ENCODE assay signal across 16 mouse cellular contexts in genomic region chr11:75420810-75421374, GRCm38 (mm10). TPM values are rescaled to one million over a fixed set of nuclear protein-coding genes. Genes with fewer than 3 reads are reported as not detected.
DNase-seq lines count a peak whose midpoint lies in the region; ATAC-seq lines count a peak whose summit lies in the region.
"Had no signal": no experiment of that assay in that cellular context is flagged by ENCODE, and none has a peak within 500 bp of the region (broad histone marks: within the 10 kb centered on the region; RNA-seq: fewer than 3 reads in every experiment).

No protein-coding gene starts in this region.

- no peaks in the 10 kb centered on the region for H3K27me3 ChIP-seq in kidney, embryonic 16.5 days (ENCODE audit: insufficient read depth, low read length)
- no peaks in the 10 kb centered on the region for H3K27me3 ChIP-seq in embryonic facial prominence, embryonic 15.5 days
- peaks cover 13% of the 10 kb centered on the region for H3K27me3 ChIP-seq in liver, embryonic 15.5 days
- H3K27me3 ChIP-seq in intestine, embryonic 16.5 days (replicated peaks; ENCODE audit: control insufficient read depth, insufficient read depth, low read length): no peaks in the 10 kb centered on the region
- H3K27me3 ChIP-seq: hindbrain, embryonic 15.5 days; midbrain, embryonic 15.5 days; stomach, embryonic 15.5 days had no signal

- no peak for ATAC-seq in kidney, embryonic 16.5 days (ENCODE audit: low FRiP score, low TSS enrichment)
- no peak for ATAC-seq in embryonic facial prominence, embryonic 15.5 days (ENCODE audit: insufficient number of reproducible peaks, low FRiP score, low TSS enrichment, low read depth)
- ATAC-seq in liver, embryonic 15.5 days (ENCODE audit: insufficient read depth): no peak
- no peak for ATAC-seq in intestine, embryonic 16.5 days
- ATAC-seq: midbrain, embryonic 15.5 days had no signal

- H3K4me2 ChIP-seq in kidney, embryonic 16.5 days (replicated peaks; ENCODE audit: low read depth, low read length): peak overlapping the region; percentile 62
- peak overlapping the region; percentile 58 for H3K4me2 ChIP-seq in embryonic facial prominence, embryonic 15.5 days (replicated peaks)
- H3K4me2 ChIP-seq in liver, embryonic 15.5 days: peak overlapping the region; percentile 46
- H3K4me2 ChIP-seq in intestine, embryonic 16.5 days (ENCODE audit: low read depth, low read length): no peak overlapping the region
- H3K4me2 ChIP-seq: hindbrain, embryonic 15.5 days; midbrain, embryonic 15.5 days had no signal

- DNase-seq in heart, adult 11 months: peak; percentile 82
- DNase-seq in heart, postnatal 25 days (ENCODE audit: low spot score): no peak
- DNase-seq in kidney, postnatal 14 days: no peak
- DNase-seq in adrenal gland, postnatal 10 days: no peak
- DNase-seq: cerebellum, postnatal 10 days; right cerebral cortex, postnatal 4 days; thymus, postnatal 36 days had no signal

- no peaks in the 10 kb centered on the region for H3K36me3 ChIP-seq in kidney, embryonic 16.5 days (ENCODE audit: insufficient read depth, low read length)
- peaks cover 6% of the 10 kb centered on the region; the same call in 1 of the 2 replicates for H3K36me3 ChIP-seq in embryonic facial prominence, embryonic 15.5 days
- H3K36me3 ChIP-seq in liver, embryonic 15.5 days (replicated peaks): no peaks in the 10 kb centered on the region
- H3K36me3 ChIP-seq in intestine, embryonic 16.5 days (ENCODE audit: control insufficient read depth, insufficient read depth, low read length): no peaks in the 10 kb centered on the region
- H3K36me3 ChIP-seq: hindbrain, embryonic 15.5 days; midbrain, embryonic 15.5 days; stomach, embryonic 15.5 days had no signal

- H3K4me1 ChIP-seq in kidney, embryonic 16.5 days (ENCODE audit: insufficient read depth, low read length): peaks cover 20% of the 10 kb centered on the region
- peaks cover 26% of the 10 kb centered on the region for H3K4me1 ChIP-seq in embryonic facial prominence, embryonic 15.5 days
- H3K4me1 ChIP-seq in liver, embryonic 15.5 days (replicated peaks): peaks cover 22% of the 10 kb centered on the region; the same call in 1 of the 2 replicates
- peaks cover 3% of the 10 kb centered on the region; the same call in 1 of the 2 replicates for H3K4me1 ChIP-seq in intestine, embryonic 16.5 days (ENCODE audit: control insufficient read depth, insufficient read depth, low read length)
- H3K4me1 ChIP-seq: hindbrain, embryonic 15.5 days; midbrain, embryonic 15.5 days had no signal

- intact Hi-C loops in heart, postnatal 25 days (cut with DNase I): no loop called here

- H3K9me3 ChIP-seq in kidney, embryonic 16.5 days (ENCODE audit: low read length): no peaks in the 10 kb centered on the region
- no peaks in the 10 kb centered on the region for H3K9me3 ChIP-seq in embryonic facial prominence, embryonic 15.5 days (replicated peaks)
- no peaks in the 10 kb centered on the region for H3K9me3 ChIP-seq in liver, embryonic 15.5 days (replicated peaks)
- H3K9me3 ChIP-seq in intestine, embryonic 16.5 days (ENCODE audit: control insufficient read depth, low read length): no peaks in the 10 kb centered on the region
- H3K9me3 ChIP-seq: hindbrain, embryonic 15.5 days; midbrain, embryonic 15.5 days; stomach, embryonic 15.5 days had no signal

- 41% methylated on average over 5 of the region's 5 CpGs for WGBS in kidney, embryonic 16.5 days
- 26% methylated on average over 5 of the region's 5 CpGs for WGBS in embryonic facial prominence, embryonic 15.5 days
- WGBS in liver, embryonic 15.5 days (ENCODE audit: insufficient replicate concordance): 48% methylated on average over 5 of the region's 5 CpGs
- WGBS in intestine, embryonic 16.5 days: 65% methylated on average over 5 of the region's 5 CpGs

- H3K27ac ChIP-seq in kidney, embryonic 16.5 days (ENCODE audit: low read length): no peak overlapping the region
- H3K27ac ChIP-seq in embryonic facial prominence, embryonic 15.5 days (replicated peaks): peak overlapping the region; percentile 86
- H3K27ac ChIP-seq in liver, embryonic 15.5 days (replicated peaks): no peak overlapping the region
- H3K27ac ChIP-seq in intestine, embryonic 16.5 days (ENCODE audit: low read length): no peak overlapping the region
- H3K27ac ChIP-seq: hindbrain, embryonic 15.5 days; midbrain, embryonic 15.5 days; stomach, embryonic 15.5 days had no signal

- H3K4me3 ChIP-seq in kidney, embryonic 16.5 days (ENCODE audit: low read length): no peak overlapping the region
- H3K4me3 ChIP-seq in embryonic facial prominence, embryonic 15.5 days (replicated peaks): peak overlapping the region; percentile 52
- H3K4me3 ChIP-seq in liver, embryonic 15.5 days (replicated peaks): peak overlapping the region; percentile 50; the same call in 1 of the 2 replicates
- H3K4me3 ChIP-seq in intestine, embryonic 16.5 days (ENCODE audit: low read length): no peak overlapping the region
- H3K4me3 ChIP-seq: hindbrain, embryonic 15.5 days; midbrain, embryonic 15.5 days had no signal

- H3K9ac ChIP-seq in kidney, embryonic 16.5 days (replicated peaks; ENCODE audit: low read length): peak overlapping the region; percentile 70; the same call in 1 of the 2 replicates
- no peak overlapping the region for H3K9ac ChIP-seq in embryonic facial prominence, embryonic 15.5 days
- no peak overlapping the region for H3K9ac ChIP-seq in liver, embryonic 15.5 days
- no peak overlapping the region for H3K9ac ChIP-seq in intestine, embryonic 16.5 days (ENCODE audit: low read depth, low read length)
- H3K9ac ChIP-seq: hindbrain, embryonic 15.5 days; midbrain, embryonic 15.5 days; stomach, embryonic 15.5 days had no signal

RNA-seq across cellular contexts. Expression of gene Serpinf1, which starts 1.6 kb away (rescaled TPM):
- 10 to 100 TPM; 26.3 to 26.9 TPM for total RNA-seq in heart, postnatal 25 days (2021)
- polyA plus RNA-seq in kidney, embryonic 16.5 days (2015; fragmentation: Nextera tagmentation; extraction: Ambion mirVana): 121 and 127 TPM in 2 replicates
- 393 and 406 TPM in 2 replicates for polyA plus RNA-seq in embryonic facial prominence, embryonic 15.5 days (2015; fragmentation: Nextera tagmentation; extraction: Ambion mirVana)
- 265 and 279 TPM in 2 replicates for polyA plus RNA-seq in liver, embryonic 15.5 days (2015; fragmentation: Nextera tagmentation; extraction: Ambion mirVana)
- 100 to 1,000 TPM; 121 to 219 TPM for total RNA-seq in adrenal gland, postnatal 10 days (2021)
- polyA plus RNA-seq in intestine, embryonic 16.5 days (2015; fragmentation: Nextera tagmentation; extraction: Ambion mirVana): 32.4 and 38.7 TPM in 2 replicates
- total RNA-seq: MEL had no signal

RNA-seq across cellular contexts. Expression of gene Serpinf2, which starts 18.5 kb away (rescaled TPM):
- not detected for total RNA-seq in heart, postnatal 25 days (2021)
- polyA plus RNA-seq in kidney, embryonic 16.5 days (2015; fragmentation: Nextera tagmentation; extraction: Ambion mirVana): 57.8 and 60.2 TPM in 2 replicates
- polyA plus RNA-seq in embryonic facial prominence, embryonic 15.5 days (2015; fragmentation: Nextera tagmentation; extraction: Ambion mirVana): 0.09 TPM in 1 of 2 replicates, not detected in the other
- 631 and 714 TPM in 2 replicates for polyA plus RNA-seq in liver, embryonic 15.5 days (2015; fragmentation: Nextera tagmentation; extraction: Ambion mirVana)
- total RNA-seq in adrenal gland, postnatal 10 days (2021): 100 to 1,000 TPM; 112 to 253 TPM
- polyA plus RNA-seq in intestine, embryonic 16.5 days (2015; fragmentation: Nextera tagmentation; extraction: Ambion mirVana): 23.2 and 32.8 TPM in 2 replicates
- total RNA-seq: MEL had no signal
- polyA plus RNA-seq: forebrain, embryonic 11.5 days; midbrain, embryonic 15.5 days had no signal

RNA-seq across cellular contexts. Expression of gene Wdr81, which starts 33.6 kb away (rescaled TPM):
- 1 to 10 TPM; 7.7 to 9.1 TPM for total RNA-seq in heart, postnatal 25 days (2021)
- polyA plus RNA-seq in kidney, embryonic 16.5 days (2015; fragmentation: Nextera tagmentation; extraction: Ambion mirVana): 7.2 and 7.3 TPM in 2 replicates
- polyA plus RNA-seq in embryonic facial prominence, embryonic 15.5 days (2015; fragmentation: Nextera tagmentation; extraction: Ambion mirVana): 6.3 and 7.4 TPM in 2 replicates
- polyA plus RNA-seq in liver, embryonic 15.5 days (2015; fragmentation: Nextera tagmentation; extraction: Ambion mirVana): 21.0 and 26.2 TPM in 2 replicates
- 10 to 100 TPM; 13.0 to 15.2 TPM for total RNA-seq in adrenal gland, postnatal 10 days (2021)
- polyA plus RNA-seq in intestine, embryonic 16.5 days (2015; fragmentation: Nextera tagmentation; extraction: Ambion mirVana): 6.9 and 9.8 TPM in 2 replicates

RNA-seq across cellular contexts. Expression of gene Tlcd2, which starts 40.6 kb away (rescaled TPM):
- 1 to 10 TPM; 7.9 to 8.1 TPM for total RNA-seq in heart, postnatal 25 days (2021)
- 26.8 and 27.1 TPM in 2 replicates for polyA plus RNA-seq in kidney, embryonic 16.5 days (2015; fragmentation: Nextera tagmentation; extraction: Ambion mirVana)
- 35.1 and 38.0 TPM in 2 replicates for polyA plus RNA-seq in embryonic facial prominence, embryonic 15.5 days (2015; fragmentation: Nextera tagmentation; extraction: Ambion mirVana)
- 18.8 and 19.9 TPM in 2 replicates for polyA plus RNA-seq in liver, embryonic 15.5 days (2015; fragmentation: Nextera tagmentation; extraction: Ambion mirVana)
- 10 to 100 TPM; 20.9 to 24.6 TPM for total RNA-seq in adrenal gland, postnatal 10 days (2021)
- 17.2 and 19.6 TPM in 2 replicates for polyA plus RNA-seq in intestine, embryonic 16.5 days (2015; fragmentation: Nextera tagmentation; extraction: Ambion mirVana)

Comparison
In these comparisons a context has a peak if more than half of its experiments do, and no peak if none do; other contexts are left out.
1. H3K4me3 ChIP-seq: peak in embryonic facial prominence, embryonic 15.5 days (single experiment) and liver, embryonic 15.5 days (single experiment); none in kidney, embryonic 16.5 days (single experiment) and intestine, embryonic 16.5 days (single experiment).
2. RNA of gene Serpinf2, which starts 18.5 kb away (polyA plus RNA-seq): 631 to 714 TPM in liver, embryonic 15.5 days, 57.8 to 60.2 TPM in kidney, embryonic 16.5 days and 23.2 to 32.8 TPM in intestine, embryonic 16.5 days; 0.09 TPM in embryonic facial prominence, embryonic 15.5 days; every median in the first group is over 10 times any median in the second.